Mouse (Mus musculus) cerebellum, adult (tissue): ENCODE results near the gene Grap.
A peak's percentile ranks its signal among the peaks of the same experiment; 100 is the strongest.

Experiments
- ATAC-seq: cut with Nextera tagmentation; 2 replicates; pipeline ENCODE4 v1.9.2; 2017; ENCODE audit warnings: mild to moderate bottlenecking, moderate library complexity, mixed read lengths; ENCODE audit not compliant: insufficient number of reproducible peaks, low FRiP score, low TSS enrichment

The Grap gene

DNA sequence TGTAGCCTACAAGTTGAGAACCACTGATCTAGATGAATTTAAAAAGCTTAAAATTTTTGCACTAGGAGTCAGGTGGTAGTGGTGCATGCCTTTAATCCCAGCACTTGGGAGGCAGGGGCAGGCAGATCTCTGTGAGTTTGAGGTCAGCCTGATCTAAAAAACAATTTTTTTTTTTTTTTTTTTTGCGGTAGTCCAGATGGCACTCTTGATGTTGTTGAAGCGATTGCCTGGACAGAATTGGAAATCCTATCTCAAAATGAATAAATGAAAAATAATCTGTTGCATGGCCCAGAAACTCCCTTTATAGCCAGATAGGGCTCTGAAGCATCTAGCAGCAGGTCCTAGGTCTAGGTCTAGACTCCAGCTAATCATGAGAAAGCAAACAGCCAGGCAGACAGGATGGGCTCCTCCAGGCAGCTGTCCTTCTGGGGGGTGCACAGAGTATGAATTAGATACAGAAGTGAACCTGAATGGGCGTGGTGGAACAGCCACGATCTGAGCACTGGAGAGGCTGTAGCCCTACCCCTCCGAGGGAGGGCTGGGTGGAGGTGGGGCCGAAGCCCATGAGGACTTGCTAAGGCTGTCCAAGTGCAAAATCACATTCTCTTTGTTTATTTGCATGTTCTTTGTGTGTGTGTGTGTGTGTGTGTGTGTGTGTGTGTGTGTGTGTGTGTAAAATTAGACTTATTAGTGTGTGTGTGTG is 3.2 kb downstream of the Grap start:
- ATAC-seq, result no peak

DNA sequence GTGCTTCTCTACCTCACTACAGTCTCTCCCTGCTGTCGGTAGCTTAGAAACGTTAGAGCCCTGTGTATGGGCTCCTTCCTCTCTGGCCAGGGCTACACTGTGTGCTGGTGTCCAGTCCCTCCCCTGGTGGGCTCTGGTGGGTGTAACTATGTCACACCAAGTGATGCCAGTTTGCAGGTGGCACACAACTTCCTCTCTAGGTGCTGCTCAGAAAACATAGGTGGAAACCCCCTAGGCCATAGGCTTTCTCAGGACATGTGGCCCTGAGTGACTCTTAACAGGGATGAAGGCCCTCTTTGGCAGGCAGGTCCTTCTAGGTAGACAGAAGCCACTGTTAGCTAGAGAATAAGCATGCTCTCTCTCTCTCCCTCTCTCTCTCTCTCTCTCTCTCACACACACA is 4.4 kb downstream of the Grap start:
- no peak for ATAC-seq

DNA sequence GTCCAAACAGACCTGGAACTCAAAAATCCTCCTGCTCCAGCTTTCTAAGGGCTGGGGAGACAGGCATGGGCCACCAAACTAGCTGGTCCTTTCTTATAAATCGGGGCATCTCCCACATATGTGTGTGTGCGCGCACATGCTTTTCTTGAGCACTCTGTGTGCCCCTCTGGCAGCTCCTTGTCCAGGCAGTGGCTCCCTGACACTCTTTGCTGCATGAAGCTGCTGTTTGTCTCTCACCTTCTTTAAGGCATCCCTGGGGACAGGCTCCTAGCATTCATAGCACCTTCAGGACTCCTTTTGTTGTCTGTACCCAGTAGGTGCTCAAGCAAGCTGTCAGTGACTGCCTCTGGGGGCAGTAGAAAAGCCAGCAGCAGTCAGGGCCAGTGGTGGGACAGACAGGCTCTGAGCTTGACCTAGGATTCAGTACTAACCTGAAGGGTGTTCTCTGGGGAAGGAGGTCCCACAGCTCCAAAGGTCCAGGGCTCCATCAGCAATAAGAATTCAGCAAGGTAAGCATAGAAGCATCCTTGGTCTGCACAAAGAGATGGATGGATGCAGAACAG is 5.4 kb downstream of the Grap start:
- no peak for ATAC-seq

DNA sequence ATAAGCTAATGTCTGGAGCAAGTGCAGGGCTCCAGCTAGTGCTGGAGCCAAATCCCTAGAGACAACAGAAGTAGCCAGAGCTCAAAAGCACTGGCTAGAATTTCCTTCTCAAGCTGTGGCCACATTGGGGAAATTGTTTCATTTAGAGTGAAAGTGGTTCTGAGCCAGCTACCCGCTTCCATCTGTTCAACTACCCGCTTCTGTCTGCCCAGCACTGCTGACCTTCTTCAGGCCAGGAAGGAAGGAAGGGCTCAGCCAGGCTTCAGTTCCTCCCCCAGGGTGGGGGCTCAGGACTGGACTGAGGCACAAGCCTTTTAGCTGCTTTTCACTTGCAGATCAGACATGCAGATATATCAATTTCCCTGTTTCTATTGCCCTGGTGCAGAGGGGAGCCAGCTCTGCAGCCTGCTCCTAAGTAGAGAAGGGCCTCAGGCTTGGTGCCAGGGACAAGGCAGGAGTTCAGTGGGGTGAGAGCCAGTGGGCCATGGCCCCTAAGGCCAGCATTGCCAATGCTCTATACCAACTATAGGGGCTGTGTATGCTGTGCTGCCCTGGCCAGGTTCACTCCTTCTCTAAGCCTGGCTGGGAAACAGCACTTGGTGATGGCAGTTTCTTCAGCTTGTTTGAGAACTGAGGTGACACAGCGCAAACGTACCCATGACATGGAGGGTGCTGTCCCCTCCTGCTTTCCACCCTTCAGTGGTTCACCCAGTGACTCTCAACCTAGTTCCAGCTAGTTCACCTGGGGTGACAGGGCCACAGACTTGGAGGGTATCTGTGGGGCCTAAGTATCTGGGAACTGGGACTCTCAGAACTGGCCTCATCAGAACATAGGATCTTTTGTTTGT is 6.2 kb downstream of the Grap start:
- ATAC-seq, result peak; percentile 69; the same call in 1 of the 2 replicates

DNA sequence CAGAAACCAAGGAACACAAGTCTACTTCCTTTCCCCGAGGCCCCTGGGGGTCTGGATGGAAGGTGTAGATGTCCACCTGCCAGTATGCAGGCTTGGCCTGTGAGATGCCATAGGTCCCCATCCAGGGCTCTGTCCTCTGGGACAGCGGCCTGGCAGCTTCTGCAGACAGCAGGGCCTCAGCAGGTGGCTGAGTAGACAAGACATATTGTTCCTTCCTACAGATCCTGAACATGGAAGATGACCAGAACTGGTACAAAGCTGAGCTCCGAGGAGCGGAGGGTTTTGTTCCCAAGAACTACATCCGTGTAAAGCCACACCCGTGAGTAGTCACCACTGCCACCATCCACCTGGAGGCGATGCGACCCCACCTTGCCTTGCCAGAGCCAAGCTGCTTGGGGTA is 6.9 kb downstream of the Grap start:
- ATAC-seq, result no peak; the same call in 1 of the 2 replicates

DNA sequence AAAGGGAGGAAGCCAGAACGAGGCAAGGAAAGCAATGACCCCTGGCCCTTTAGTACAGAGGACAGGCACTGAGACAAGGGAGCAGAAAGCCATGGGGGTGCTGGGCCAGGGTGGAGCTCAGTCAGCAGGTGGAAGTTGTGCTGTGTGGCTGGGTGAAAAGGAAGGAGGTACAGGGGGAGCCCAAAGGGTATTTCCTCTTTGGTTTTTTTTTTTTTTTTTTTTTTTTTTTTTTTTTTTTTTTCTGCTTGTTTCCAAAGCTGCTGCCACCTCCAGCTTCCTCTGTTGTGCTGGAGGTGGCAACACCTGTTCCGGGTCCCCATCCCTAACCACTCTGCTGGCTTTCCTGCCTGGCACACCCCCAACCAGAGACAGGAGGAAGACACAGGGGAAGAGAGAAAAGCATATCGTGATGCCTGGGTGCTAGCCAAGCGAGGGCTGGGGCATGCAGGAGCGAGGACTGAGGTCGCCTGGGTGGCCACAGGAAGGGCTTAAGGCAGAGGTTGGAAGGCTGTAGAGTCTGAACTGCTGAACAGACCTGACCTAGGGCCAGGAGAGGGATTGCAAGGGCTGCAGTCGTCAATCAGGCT is 7.8 kb downstream of the Grap start:
- ATAC-seq, result no peak

DNA sequence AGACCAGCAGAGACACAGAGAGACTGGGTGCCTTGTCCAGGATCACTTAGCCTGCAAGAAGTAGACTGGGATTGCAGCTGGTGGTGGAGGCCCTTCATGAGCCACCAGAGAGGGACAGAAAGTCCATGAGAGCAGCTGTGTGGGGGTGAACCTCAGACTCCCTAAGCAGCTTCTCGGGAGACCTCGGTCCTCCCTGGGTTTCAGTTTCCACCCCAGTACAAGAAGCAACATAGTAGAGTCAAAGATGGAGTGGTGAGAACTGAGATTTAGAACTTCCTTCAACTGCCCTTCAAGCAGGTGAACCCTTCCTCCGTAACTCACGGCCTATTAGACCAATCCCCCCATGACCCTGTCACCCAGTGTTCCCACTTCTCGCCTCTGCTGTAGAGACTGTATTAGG is 9.1 kb downstream of the Grap start:
- no peak for ATAC-seq

DNA sequence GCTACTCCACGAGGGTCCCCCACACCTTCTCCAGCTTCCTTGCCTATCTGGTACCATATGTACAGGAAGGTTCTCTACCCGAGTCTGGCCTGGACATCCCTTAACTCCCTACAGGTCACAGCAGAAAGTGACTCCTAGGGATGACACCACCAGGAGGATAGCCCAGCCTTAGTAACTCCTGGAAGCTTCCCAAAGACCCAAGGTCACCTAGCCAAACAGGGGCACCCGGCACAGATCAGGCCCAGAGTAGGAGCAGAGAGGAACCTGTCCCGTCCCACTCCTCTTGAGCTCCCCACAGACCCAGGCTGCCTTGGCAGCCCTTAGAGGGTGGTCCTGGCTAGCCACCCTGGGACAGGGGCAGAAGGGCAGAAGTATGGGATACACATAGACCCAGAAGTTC is 12.3 kb downstream of the Grap start:
- no peak for ATAC-seq

DNA sequence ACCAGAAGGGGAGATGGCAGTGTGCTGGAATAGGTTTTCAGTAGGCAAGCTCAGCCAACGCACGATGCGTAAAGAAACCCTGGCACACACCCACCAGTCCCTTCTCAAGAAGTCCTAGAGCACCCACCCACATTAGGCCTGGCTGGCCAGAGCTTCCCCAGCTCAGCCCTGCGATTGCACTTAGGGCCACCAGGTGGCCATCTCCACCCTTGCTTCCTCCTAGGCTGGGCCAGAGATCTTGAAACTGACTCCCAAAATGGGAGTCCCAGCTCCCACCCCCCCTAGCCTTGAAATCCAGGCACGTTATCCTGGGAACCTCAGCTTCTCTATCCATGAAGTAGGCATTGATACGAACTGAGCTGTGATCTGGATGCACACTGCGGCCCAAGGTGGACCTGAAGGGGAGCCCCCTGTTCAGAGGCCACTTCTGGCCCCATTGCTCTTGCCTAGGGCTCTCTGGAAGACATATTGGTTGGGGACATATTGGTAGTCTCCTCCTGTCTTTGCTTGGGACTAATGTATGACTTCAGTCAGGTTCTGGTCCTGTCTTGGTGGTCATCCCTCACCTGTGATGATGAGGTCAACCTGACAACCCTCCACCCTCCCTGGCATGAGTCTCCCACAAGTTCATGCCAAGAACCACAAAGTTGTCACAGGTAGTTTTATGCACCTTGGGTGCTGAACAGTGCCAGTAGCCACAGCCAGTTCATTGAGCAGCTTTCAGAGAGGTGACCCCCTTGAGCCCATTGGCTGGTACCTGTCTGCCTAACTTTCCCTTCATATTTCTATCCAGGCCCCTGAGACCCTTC is 13.1 kb downstream of the Grap start:
- no peak for ATAC-seq

DNA sequence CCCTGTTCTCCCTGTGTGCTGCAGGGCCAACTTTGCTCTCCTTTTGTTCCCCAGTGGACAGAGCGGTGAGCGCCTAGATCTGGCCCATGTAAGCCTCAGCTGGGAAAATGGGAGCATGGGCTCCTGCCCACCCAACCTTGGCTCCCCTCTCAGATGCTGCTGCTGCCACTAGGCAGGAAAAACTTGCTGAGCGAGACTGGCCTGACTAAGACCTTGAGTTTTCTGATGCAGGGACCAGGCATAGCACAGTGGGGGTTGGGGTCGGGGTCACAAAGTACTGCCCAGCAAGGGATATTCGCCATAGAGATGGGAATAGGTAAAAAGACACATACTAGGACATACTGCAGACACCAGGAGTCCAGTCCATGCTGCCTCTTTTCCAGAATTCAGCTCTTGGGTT is 14.2 kb downstream of the Grap start:
- no peak for ATAC-seq

DNA sequence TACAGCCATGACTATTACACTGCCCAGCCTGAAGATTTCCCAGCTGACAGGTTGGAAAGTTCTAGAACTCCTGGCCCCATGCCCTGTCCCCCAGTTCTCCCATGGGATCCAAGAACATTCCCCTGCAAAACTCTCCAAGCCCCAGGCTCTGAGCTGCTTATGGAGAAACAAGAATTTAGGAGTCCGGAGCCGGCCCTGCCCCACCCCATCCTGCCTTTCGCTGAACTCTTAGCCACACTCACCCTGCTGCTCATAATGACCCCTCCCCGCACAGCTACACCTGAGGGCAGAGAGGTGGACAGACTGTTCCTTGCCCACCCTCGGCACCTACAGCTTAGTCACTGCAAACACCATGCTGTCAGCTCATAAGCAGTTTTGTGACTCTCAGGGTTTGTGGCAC is 14.7 kb downstream of the Grap start:
- no peak for ATAC-seq

DNA sequence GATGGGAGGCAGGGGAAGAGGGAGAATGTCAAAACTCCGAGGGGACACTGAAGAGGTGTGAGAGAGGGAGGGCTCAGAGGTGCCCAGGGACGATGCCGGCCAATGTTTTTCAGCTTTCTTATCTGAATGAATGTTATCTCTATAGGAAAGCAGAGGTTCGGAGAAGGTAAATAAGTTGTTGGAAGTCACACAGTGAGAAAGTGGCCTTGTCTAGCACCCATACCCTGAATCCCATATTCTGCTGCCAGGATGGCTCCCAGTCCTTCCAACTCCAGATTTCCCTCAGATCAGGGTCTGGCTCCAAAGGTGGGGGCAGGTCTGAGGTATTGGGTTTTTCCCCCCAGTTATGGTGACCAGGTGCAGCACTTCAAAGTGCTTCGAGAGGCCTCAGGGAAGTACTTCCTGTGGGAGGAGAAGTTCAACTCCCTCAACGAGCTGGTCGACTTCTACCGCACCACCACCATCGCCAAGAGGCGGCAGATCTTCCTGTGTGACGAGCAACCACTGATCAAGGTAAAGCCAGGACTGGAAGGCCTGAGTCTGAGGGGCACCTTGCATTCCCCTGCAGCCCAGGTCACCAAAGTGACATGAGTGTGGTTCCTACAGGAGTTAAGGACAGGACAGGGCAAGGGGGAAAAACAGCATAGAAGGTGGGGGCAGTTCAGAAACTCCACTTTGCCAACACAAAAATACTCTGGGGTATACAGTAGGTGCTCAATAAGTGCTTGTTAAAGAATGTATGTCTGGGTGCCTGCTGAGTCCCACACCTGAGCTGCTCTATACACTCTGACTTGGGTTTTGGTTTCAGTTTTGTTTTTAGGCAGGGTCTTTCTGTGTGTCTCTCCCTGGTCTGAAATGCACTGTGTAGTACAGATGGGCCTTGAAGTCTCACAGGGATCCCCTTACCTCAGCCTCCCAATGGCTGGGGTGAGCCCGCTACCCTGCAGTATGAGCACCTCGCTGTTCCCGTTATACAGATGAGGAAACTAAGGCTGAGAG is 16.7 kb downstream of the Grap start:
- ATAC-seq, result no peak

DNA sequence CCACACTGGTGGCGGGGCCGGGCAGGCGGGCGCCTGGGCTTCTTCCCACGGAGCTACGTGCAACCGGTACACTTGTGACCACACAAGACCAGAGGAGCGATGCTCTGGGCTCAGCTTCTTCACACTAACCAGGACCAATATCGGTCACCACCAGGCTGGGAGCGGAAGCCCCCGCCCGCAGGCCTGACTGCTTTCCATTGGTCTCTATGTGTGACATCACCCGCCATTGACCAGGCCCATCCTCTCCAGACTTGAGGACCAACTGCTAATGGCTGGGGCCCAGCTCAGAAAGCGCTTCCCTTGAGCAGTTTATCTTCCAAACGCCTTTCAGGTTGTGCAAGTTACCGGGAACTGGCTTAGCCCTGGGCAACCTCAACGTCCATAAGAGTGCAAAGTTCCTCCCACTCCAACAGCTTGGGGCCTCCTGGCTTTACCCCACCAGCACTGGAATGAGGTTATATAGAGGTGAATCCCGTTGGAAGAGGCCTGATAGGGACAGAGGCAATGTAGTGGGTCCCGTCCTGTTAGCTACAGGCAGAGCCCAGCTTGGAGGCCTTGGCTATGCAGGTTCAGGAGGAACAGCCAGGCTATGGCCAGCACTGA is 18.8 kb downstream of the Grap start:
- no peak for ATAC-seq

DNA sequence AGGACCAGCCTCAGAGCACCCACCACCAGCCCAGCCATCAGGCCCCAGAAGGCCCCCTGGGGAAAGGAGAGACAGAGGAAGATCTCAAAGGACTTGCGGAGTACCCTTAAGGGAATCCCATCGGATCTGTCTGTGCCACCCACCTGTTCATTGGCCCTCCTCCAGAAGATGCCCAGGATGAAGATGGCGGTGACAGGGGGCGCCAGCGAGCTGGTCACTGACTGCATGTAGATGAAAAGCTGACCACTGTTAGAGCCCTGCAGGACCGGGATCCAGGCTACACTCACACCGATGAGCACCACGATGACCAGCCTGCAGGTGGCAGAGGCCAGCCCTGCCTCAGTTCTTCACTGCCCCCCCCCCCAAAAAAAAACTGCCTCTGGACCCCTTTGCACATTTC is 20.6 kb downstream of the Grap start:
- ATAC-seq, result no peak

DNA sequence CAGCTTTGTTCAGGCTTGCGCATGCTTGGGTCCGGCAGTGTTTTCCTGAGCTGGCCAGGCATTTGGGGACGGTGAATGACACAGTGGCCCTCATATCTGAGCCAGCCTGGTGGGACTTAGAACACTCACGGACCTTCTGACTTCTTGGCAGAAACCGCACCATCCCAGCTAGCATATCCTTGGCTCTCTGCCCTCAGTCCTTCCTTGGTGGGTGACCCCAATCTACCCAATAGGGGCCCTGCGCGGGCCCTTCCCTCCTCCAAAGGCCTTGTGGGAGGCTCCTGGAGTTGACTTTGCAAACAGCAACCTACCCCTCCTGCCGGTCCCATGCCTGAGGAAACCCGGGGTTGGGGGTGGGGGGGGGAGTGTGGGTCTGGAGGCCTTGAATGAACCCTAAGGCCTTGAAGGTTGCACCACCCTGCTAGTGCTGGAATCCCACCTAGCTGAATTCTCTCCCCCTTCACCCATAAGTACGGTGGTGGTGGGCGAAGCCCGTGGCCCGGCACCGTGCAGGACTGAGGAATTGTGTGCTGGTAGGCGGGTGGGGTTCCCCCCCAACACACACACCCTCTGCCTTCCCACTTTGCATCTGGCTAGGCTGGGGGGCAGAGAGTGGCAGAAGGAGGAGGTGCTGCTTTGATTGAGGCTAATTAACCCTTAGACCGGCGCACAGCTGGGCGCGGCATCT is 21.2 kb downstream of the Grap start:
- no peak for ATAC-seq

DNA sequence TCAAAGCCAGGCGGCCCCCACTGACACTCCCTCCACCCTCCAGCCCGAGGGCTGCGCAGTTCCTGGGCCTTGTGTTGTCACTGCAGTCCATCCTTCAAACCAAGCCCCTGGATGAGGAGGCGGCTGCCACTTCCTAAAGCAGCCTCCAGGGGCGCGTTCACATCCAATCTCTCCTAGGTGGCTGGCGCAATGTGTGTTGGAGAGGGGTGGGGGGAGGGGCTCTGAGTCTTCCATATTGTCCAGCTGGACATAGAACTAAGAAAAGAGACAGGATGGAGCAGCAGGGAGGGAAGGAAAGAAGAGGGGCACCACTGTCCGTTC is 21.7 kb downstream of the Grap start:
- no peak for ATAC-seq

DNA sequence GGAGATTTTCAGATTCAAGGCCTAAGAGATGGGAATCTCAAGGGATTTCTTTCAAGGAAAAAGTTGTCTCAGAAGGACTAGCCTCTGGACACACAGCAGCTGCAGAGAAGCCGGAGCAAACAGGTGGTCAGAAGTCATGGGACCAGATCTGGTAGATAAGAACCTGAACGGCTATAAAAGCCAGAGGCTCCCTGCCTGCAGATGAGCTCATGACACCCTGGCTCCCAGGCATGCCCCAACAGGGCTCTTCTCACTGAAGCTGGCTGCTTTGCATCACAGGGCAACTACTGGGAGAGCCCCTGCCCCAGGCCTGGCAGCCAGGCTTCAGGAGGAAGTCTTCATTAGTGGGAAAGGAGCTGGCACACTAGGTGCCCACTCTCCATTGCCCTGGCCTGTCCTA is 22.3 kb downstream of the Grap start:
- ATAC-seq, result no peak

DNA sequence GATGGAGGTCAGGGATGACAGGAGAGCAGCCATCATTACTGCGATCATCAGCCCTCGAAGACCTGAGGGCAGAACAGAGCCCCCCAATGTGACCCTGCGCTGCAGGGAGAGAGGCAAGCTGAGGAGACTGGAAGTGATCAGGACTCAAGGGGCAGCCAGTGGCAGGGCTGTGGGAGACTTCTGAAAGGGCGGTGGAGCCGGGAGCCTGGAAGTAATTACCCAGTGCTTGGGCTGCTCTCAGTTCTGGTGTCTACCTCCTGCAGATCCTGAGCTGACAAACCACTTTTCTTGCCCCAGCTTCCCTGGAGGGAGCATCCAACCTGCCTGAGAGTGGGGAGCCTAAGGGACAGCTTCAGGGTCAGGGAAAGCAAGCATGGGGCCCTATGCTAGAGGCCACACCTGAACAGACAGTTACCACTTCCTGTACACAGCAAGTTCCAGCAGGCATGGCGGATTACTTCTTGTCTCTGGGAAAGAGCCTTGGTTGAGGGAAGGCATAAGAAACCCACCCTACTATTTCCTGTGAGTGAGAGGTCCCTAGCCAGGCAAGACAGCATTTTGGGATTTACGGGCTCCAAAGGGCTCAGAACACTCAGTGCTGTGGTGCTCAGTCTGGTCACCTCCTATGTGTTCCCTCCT is 23.3 kb downstream of the Grap start:
- ATAC-seq, result no peak
